ENCODE assay signal across 25 mouse cellular contexts in genomic region chr4:107971162-107971561, GRCm38 (mm10). TPM values are rescaled to one million over a fixed set of nuclear protein-coding genes. Genes with fewer than 3 reads are reported as not detected.
"Had no signal": no experiment of that assay in that cellular context is flagged by ENCODE, and none has a peak within 500 bp of the region (broad histone marks: within the 10 kb centered on the region; RNA-seq: fewer than 3 reads in every experiment).

No protein-coding gene starts in this region.

- DNase-seq: kidney, adult 9 months; kidney, postnatal 14 days; kidney, postnatal 4 days; left cerebral cortex, postnatal 4 days; liver, postnatal 0 days; lung, embryonic 14.5 days; right cerebral cortex, postnatal 14 days; right cerebral cortex, postnatal 4 days; spleen, adult 18-20 months; thymus, postnatal 4 days had no signal

- H3K36me3 ChIP-seq: limb, embryonic 12.5 days; limb, embryonic 15.5 days; midbrain, embryonic 12.5 days; midbrain, embryonic 15.5 days; stomach, embryonic 15.5 days had no signal

- ATAC-seq: liver, postnatal 0 days; lung, postnatal 0 days; midbrain, embryonic 15.5 days had no signal

- H3K4me1 ChIP-seq: limb, embryonic 15.5 days; stomach, embryonic 15.5 days had no signal

- H3K4me3 ChIP-seq: limb, embryonic 12.5 days; limb, embryonic 15.5 days; midbrain, embryonic 12.5 days; midbrain, embryonic 15.5 days; stomach, embryonic 15.5 days had no signal

- H3K9ac ChIP-seq: limb, embryonic 12.5 days; limb, embryonic 15.5 days; liver, embryonic 14.5 days; liver, postnatal 0 days; lung, embryonic 14.5 days; midbrain, embryonic 12.5 days; midbrain, embryonic 15.5 days; stomach, embryonic 15.5 days had no signal

- H3K27me3 ChIP-seq: limb, embryonic 15.5 days; midbrain, embryonic 12.5 days; midbrain, embryonic 15.5 days; stomach, embryonic 15.5 days had no signal

- H3K9me3 ChIP-seq: limb, embryonic 12.5 days; limb, embryonic 15.5 days; midbrain, embryonic 12.5 days; midbrain, embryonic 15.5 days; stomach, embryonic 15.5 days had no signal

- H3K4me2 ChIP-seq: limb, embryonic 12.5 days; limb, embryonic 15.5 days; liver, embryonic 11.5 days; lung, embryonic 14.5 days; midbrain, embryonic 12.5 days; midbrain, embryonic 15.5 days; stomach, embryonic 15.5 days had no signal

- H3K27ac ChIP-seq: limb, embryonic 12.5 days; limb, embryonic 15.5 days; liver, embryonic 14.5 days; macrophage; midbrain, embryonic 12.5 days; midbrain, embryonic 15.5 days; stomach, embryonic 15.5 days had no signal

RNA-seq across cellular contexts. Expression of gene Slc1a7, which starts 3.0 kb away (rescaled TPM):
- total RNA-seq: layer of hippocampus, adult 18-20 months; left cerebral cortex, postnatal 4 days; megakaryocyte, adult 5-6 weeks had no signal
- polyA plus RNA-seq: kidney, embryonic 16.5 days; limb, embryonic 12.5 days; liver, embryonic 11.5 days; liver, postnatal 0 days; macrophage; midbrain, embryonic 12.5 days; midbrain, embryonic 15.5 days; neural tube, embryonic 11.5 days; neural tube, embryonic 14.5 days; thymus, postnatal 0 days had no signal
